Mouse (Mus musculus): ENCODE data around the gene Ano5.

DNA sequence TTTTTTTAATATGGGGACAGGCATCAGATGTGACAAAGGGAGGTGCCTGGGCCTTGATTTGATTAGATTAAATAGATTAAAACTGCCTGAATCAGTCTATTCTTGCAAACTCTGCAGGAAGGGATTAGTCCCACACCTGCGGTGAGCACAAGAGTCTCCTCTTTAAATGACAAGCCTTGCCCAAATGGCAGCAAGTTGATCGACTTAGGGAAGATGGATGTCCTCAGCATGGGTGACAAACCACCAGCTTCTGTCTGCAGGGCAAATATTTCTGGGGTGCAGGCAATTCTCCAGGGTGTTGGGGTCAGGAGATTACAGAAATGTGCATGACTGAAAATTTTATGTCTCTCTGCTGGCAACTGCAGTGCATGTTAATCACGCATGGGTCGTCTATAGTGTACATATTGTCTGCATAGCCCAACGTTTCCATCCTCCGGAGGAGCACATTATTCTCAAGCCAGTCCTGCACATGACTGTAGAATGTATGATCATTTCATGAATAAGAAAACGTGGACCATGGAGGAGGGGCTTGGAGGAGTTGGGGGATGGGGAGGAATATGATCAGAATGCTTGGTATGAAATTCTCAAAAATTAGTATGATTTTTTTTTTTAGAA, 122.5 kb downstream of the Ano5 start:
- TF ChIP-seq CTCF (IDR thresholded peaks at IDR 0.05; ENCODE audit: low read depth, low read length) = no peak
- TF ChIP-seq GATA1 (IDR thresholded peaks at IDR 0.05; ENCODE audit: borderline replicate concordance, low read length) = no peak
- no peak for TF ChIP-seq GATA2 (IDR thresholded peaks at IDR 0.05; ENCODE audit: borderline replicate concordance, low read depth, low read length)
- TF ChIP-seq TAL1 (conservative IDR thresholded peaks at IDR 0.05; ENCODE audit: low read depth, low read length) = no peak
- no peak for TF ChIP-seq POLR2AphosphoS5 (IDR thresholded peaks at IDR 0.05; ENCODE audit: insufficient replicate concordance, low read depth, low read length)
